Mouse (Mus musculus) lung, postnatal 0 days (tissue): ENCODE data around the gene Fbxo31. TPM values are rescaled to one million over a fixed set of nuclear protein-coding genes. Genes with fewer than 3 reads are reported as not detected.
A peak's percentile ranks its signal among the peaks of the same experiment; 100 is the strongest.

ENCODE experiments used
- ATAC-seq: fragments of 200-750 bp; cut with Nextera tagmentation; 2 replicates; pipeline ENCODE4 v1.8.0; 2017; ENCODE audit warnings: moderate library complexity
- DNase-seq: peaks from one replicate; pipeline ENCODE4 v3.0.0-alpha.2; 2016; ENCODE audit warnings: low spot score
- H3K27ac ChIP-seq: fragments of 300-500 bp; sonication (generic); 2 replicates; pipeline ENCODE4 v1.5.1; 2014; ENCODE audit warnings: antibody characterized with exemption, mild to moderate bottlenecking, low read length, mixed read lengths
- H3K27me3 ChIP-seq: fragments of 300-500 bp; sonication (generic); replicated peaks from 2 replicates; pipeline ENCODE4 v1.6.1; 2014; ENCODE audit warnings: low read length, mixed read lengths; ENCODE audit not compliant: insufficient read depth
- H3K36me3 ChIP-seq: fragments of 300-500 bp; sonication (generic); 2 replicates; pipeline ENCODE4 v1.6.1; 2014; ENCODE audit warnings: low read length, mixed read lengths; ENCODE audit not compliant: insufficient read depth
- H3K4me1 ChIP-seq: fragments of 300-500 bp; sonication (generic); 2 replicates; pipeline ENCODE4 v1.6.1; 2014; ENCODE audit warnings: antibody characterized with exemption, low read depth, low read length, mixed read lengths; ENCODE audit not compliant: insufficient read depth
- H3K4me2 ChIP-seq: fragments of 300-500 bp; sonication (generic); replicated peaks from 2 replicates; pipeline ENCODE4 v1.6.1; 2014; ENCODE audit warnings: low read depth, mild to moderate bottlenecking, low read length, moderate library complexity, mixed read lengths
- H3K4me3 ChIP-seq: fragments of 300-500 bp; sonication (generic); 2 replicates; pipeline ENCODE4 v1.5.1; 2014; ENCODE audit warnings: low read depth, low read length
- H3K9ac ChIP-seq: fragments of 300-500 bp; sonication (generic); replicated peaks from 2 replicates; pipeline ENCODE4 v1.6.1; 2014; ENCODE audit warnings: low read depth, mild to moderate bottlenecking
- H3K9me3 ChIP-seq: fragments of 300-500 bp; sonication (generic); 2 replicates; pipeline ENCODE4 v1.6.1; 2016; ENCODE audit warnings: low read length, mixed read lengths
- CTCF ChIP-seq: IDR thresholded peaks from 2 replicates; pipeline ENCODE4 v1.5.1; 2016; ENCODE audit warnings: antibody characterized with exemption, mild to moderate bottlenecking
- EP300 ChIP-seq: IDR thresholded peaks from 2 replicates; pipeline ENCODE4 v1.6.1; 2016; ENCODE audit warnings: antibody characterized with exemption, mild to moderate bottlenecking, control low read depth
- WGBS: fragments of 180-500 bp; shearing (Covaris S2); extraction: QIAGEN DNeasy Blood & Tissue Kit; methylation state at CpG from one replicate; pipeline ENCODE4 v1.1.7; 2014; 5-methylcytosine and 5-hydroxymethylcytosine counted together
- polyA plus RNA-seq: library from polyadenylated mRNA; unstranded; fragments of >200 nt; fragmentation: Nextera tagmentation; extraction: Ambion mirVana; gene quantifications from 2 replicates; pipeline ENCODE4 v1.2.1, GENCODE M21; 2015

Gene Fbxo31
- polyA plus RNA-seq, 1 experiment from 2014 or later, result 12.1 TPM

- no peak overlapping the region for H3K4me3 ChIP-seq
- H3K27me3 ChIP-seq, result no peaks in the 10 kb centered on the region
- H3K9me3 ChIP-seq, result no peaks in the 10 kb centered on the region
- no peak for TF ChIP-seq CTCF
- TF ChIP-seq EP300, result peak; percentile 95
- peaks cover 21% of the 10 kb centered on the region for H3K4me1 ChIP-seq
- H3K4me2 ChIP-seq, result no peak overlapping the region
- peak overlapping the region; percentile 84 for H3K27ac ChIP-seq
- no peak overlapping the region for H3K9ac ChIP-seq
- peak; percentile 36 for ATAC-seq
- DNase-seq, result peak; percentile 92
- WGBS, result 9% methylated on average over 9 of the region's 9 CpGs
- no peaks in the 10 kb centered on the region for H3K36me3 ChIP-seq
Measured at GRCm38 (mm10) chr8:121580465-121580864, 1.9 kb upstream of the Fbxo31 start.

GRCm38 (mm10) chr8:121577751-121578675 lies 593 bp downstream of the Fbxo31 start:
- DNase-seq, result peak; percentile 26
- Histone ChIP-seq H3K27me3 (no peaks in the 10 kb centered on the region), H3K9me3 (no peaks in the 10 kb centered on the region), H3K4me1 (peaks cover 24% of the 10 kb centered on the region), H3K36me3 (no peaks in the 10 kb centered on the region), H3K4me3 (peak overlapping the region; percentile 82), H3K27ac (peak overlapping the region; percentile 62), H3K4me2 (peak overlapping the region; percentile 95), H3K9ac (peak overlapping the region; percentile 66)
- no peak for ATAC-seq
- 3% methylated on average over 44 of the region's 44 CpGs for WGBS
- no peak for TF ChIP-seq EP300
- no peak for TF ChIP-seq CTCF

- H3K9ac ChIP-seq, result no peak overlapping the region
- no peaks in the 10 kb centered on the region for H3K9me3 ChIP-seq
- no peak overlapping the region for H3K27ac ChIP-seq
- TF ChIP-seq EP300 (no peak), CTCF (no peak)
- no peak overlapping the region for H3K4me2 ChIP-seq
- no peaks in the 10 kb centered on the region for H3K27me3 ChIP-seq
- no peaks in the 10 kb centered on the region for H3K36me3 ChIP-seq
- 86% methylated on average over 3 of the region's 3 CpGs for WGBS
- no peak for DNase-seq
- no peak overlapping the region for H3K4me3 ChIP-seq
- no peak for ATAC-seq
- H3K4me1 ChIP-seq, result peaks cover 20% of the 10 kb centered on the region
Measured at GRCm38 (mm10) chr8:121575661-121576060, 2.9 kb downstream of the Fbxo31 start.

GRCm38 (mm10) chr8:121573275-121573674 lies 5.3 kb downstream of the Fbxo31 start:
- no peak overlapping the region for H3K27ac ChIP-seq
- H3K27me3 ChIP-seq, result no peaks in the 10 kb centered on the region
- TF ChIP-seq EP300 (peak; percentile 65), CTCF (peak; percentile 47)
- H3K4me3 ChIP-seq, result no peak overlapping the region
- WGBS, result 17% methylated on average over 3 of the region's 3 CpGs
- H3K4me1 ChIP-seq, result peaks cover 10% of the 10 kb centered on the region
- H3K36me3 ChIP-seq, result no peaks in the 10 kb centered on the region
- ATAC-seq (peak; percentile 89), DNase-seq (peak; percentile 90)
- no peak overlapping the region for H3K9ac ChIP-seq
- no peaks in the 10 kb centered on the region for H3K9me3 ChIP-seq
- no peak overlapping the region for H3K4me2 ChIP-seq

GRCm38 (mm10) chr8:121572121-121572520 lies 6.5 kb downstream of the Fbxo31 start:
- DNase-seq (no peak), ATAC-seq (no peak)
- H3K4me1 ChIP-seq, result peaks cover 4% of the 10 kb centered on the region; the same call in 1 of the 2 replicates
- H3K36me3 ChIP-seq, result no peaks in the 10 kb centered on the region
- WGBS, result 74% methylated on average over 7 of the region's 7 CpGs
- no peak overlapping the region for H3K27ac ChIP-seq
- H3K9me3 ChIP-seq, result no peaks in the 10 kb centered on the region
- no peak overlapping the region for H3K4me2 ChIP-seq
- H3K4me3 ChIP-seq, result no peak overlapping the region
- no peak overlapping the region for H3K9ac ChIP-seq
- no peaks in the 10 kb centered on the region for H3K27me3 ChIP-seq
- TF ChIP-seq CTCF, result no peak
- no peak for TF ChIP-seq EP300

- Histone ChIP-seq H3K9me3 (no peaks in the 10 kb centered on the region), H3K4me3 (peak overlapping the region; percentile 5; the same call in 1 of the 2 replicates), H3K27me3 (no peaks in the 10 kb centered on the region), H3K4me1 (peaks cover 4% of the 10 kb centered on the region; the same call in 1 of the 2 replicates), H3K36me3 (no peaks in the 10 kb centered on the region), H3K9ac (no peak overlapping the region), H3K27ac (peak overlapping the region; percentile 63), H3K4me2 (peak overlapping the region; percentile 47)
- TF ChIP-seq CTCF, result no peak
- ATAC-seq, result peak; percentile 11; the same call in 1 of the 2 replicates
- DNase-seq, result peak; percentile 36
- WGBS, result 50% methylated on average over 17 of the region's 17 CpGs
Measured at GRCm38 (mm10) chr8:121570801-121571200, 7.8 kb downstream of the Fbxo31 start.
